Mouse (Mus musculus) lung, postnatal 10 days (tissue): ENCODE data around the gene Qsox2.

Experiments
- DNase-seq: peaks from one replicate; pipeline ENCODE4 v3.0.0; 2021

The Qsox2 gene

DNA sequence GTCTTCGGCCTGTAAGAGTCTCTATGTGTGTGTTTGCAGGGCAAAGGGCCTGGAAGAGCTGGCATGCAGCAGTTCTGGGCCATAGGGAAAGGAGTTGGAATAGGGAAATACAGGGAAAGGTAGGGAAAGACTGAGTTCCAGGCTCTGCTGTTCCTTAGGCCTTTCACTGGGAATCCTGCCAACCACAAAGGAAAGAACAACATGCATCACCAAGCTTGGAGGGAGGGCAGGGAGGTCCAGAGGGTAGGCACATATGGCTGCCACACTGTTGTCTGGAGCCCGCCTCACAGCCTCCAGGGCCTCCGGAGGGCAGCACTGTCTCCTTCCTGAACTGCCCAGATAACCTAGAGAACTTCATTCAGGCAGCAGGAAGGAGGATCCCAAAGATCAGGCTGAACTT, 13.4 kb downstream of the Qsox2 start:
- no peak for DNase-seq

DNA sequence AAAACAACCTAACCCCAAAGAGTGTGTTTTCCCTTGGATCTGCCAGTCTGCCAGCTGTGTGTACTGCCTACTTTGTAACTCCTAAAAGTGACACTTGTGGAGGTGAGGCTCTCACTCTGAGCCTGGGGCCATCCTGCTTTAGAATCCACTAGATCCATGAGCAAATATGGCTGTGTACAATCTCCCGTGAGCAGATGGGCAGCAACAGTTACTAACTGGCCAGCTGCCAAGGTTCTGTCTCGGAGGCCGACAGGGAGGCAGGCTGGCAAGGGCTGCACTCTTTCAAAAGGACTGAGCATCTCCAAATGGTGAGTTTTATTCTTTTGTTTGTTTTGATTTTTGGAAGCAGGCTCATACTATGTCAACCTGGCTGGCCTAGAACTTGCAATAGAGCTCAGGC, 22.8 kb downstream of the Qsox2 start:
- DNase-seq = no peak

DNA sequence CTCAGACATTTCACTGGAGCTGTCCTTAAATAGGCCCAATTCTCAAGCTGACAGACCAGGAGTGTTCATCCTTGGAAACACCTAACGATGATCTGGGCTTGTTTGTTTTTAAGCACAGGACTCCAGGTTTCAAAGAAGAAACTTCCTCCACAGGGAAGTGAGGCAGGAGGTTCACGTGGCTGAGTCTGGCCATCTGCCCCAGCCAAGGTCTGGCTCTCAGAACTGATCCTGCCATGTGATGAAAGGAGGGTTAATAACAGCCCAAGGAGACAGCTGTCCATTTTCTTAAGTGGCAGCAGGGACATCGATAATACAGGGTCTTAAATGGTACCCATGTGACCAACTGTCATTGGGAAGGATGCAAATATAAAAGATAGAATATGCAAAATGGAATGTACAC, 27.8 kb downstream of the Qsox2 start:
- no peak for DNase-seq

DNA sequence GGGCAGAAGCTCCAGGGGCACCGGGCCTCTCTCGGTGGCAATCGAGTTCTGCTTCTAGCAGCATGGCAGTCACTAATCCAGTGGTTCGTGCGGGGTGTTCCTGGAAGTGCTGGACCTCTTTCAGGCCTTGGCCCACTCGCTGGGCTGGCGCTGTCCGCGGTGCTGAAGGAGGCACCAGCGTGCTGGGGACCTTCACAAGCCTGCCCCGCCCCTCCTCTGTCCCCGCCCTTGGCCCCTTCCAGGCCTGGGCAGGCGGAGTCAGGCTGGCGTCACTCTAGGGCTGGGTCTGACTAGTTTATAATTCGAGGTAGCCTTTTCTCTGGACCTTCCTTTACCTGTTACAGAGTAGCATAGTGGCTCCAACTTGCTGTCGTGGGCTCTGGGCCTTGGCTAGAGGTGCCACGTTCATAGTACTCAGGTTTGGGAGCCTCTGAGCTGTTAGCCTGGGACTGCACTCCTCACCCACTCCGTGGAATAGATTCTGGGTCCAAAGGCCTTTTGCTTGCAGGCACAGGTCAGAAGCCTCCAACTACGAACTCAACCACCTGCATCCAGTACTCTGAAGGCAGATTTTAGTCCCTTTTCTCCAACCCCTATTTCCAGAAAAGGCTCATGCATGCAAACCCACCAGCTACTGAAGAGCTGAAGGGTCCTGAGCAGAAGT, 29.1 kb downstream of the Qsox2 start, which contains the start of gene Lhx3:
Gene Lhx3 (minus strand): TSS at position 164 of the 664 bp plus-strand sequence.
- peak; percentile 94 for DNase-seq

DNA sequence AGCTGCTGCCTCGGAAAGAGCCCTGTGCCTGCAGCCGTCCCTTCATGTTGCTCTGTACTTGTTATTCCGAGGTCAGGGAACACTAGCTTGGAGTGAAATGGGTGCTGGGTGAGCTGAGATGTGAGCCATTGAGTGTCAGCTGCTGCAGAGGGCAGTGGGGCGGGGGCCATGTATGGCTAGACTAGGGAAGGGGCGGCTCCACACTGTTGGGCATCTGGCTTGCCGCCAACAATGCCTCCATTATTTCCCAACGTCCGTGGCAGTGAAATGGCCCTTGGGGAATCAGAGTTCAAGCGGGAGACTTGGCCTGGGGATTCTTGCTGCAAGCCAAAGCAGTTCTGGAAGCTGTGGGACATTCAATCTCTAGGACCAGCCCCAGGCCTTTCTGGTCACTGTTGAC, 29.8 kb downstream of the Qsox2 start:
- DNase-seq = no peak

DNA sequence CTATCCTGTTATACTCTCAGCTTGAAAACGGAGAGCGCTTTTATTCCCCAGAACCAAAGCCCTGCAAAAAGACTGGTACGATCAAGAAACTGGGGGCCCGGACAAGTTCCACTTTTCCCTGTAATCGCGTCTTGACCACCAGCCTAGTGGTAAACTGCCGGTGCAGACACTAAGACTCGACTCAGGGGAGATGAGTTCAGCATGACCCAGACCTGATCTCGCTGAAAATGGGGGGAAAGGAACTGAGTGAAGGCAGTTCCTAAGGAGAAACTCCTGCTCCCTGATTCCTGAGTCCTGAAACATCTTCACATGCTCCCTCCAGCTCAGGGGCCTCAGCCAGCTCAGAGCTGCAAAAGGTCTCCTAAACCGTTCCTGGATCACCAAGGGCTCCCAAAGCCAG, 31.6 kb downstream of the Qsox2 start:
- DNase-seq = no peak

DNA sequence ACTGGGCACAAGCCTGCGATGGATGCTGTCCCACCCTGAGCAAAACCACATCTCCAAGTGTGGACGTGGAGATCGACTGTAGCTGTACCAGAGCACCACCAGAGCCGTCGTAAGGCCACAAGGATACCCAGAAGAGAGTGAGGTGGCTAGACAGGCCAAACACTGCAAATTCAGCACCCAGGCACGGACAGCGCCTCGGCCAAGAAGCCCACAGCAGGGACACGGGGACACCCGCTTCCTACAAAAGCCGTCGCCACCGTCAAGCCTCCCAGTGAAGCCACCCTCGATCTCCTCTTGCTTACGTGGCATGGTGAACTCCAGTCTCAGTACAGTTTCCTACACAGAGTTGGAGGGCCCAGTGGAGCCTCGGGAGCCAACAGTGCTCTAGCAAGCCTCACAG, 32.2 kb downstream of the Qsox2 start:
- peak; percentile 57 for DNase-seq

DNA sequence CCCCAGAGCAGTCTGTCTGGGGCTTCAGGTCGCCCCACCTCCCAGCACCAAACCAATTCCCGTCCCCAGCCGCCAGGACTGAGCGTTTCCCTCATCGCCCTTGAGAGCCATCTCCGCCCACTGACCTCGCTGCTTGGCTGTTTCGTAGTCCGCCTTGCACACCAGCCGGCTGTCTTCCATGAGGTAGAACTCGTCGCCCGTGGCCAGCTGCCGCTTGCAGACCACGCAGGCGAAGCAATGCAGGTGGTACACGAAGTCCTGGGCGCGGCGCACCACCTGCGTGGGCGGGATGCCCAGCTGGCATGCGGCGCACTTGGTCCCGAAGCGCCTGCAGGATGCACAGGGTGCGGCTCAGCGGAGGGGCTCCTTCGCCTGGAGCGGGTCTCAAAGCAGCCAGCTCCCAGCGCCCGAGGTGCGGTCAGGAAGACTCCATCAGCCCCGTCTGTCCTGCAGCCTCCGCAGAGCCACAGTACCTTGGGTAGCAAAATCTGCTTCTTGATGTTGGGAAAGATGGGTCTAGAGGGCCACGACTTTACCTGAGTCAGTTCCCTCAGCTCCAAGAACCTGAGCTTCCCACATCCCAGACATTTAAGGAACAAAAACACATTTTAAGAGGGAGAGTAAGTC, 34.4 kb downstream of the Qsox2 start:
- DNase-seq = no peak

DNA sequence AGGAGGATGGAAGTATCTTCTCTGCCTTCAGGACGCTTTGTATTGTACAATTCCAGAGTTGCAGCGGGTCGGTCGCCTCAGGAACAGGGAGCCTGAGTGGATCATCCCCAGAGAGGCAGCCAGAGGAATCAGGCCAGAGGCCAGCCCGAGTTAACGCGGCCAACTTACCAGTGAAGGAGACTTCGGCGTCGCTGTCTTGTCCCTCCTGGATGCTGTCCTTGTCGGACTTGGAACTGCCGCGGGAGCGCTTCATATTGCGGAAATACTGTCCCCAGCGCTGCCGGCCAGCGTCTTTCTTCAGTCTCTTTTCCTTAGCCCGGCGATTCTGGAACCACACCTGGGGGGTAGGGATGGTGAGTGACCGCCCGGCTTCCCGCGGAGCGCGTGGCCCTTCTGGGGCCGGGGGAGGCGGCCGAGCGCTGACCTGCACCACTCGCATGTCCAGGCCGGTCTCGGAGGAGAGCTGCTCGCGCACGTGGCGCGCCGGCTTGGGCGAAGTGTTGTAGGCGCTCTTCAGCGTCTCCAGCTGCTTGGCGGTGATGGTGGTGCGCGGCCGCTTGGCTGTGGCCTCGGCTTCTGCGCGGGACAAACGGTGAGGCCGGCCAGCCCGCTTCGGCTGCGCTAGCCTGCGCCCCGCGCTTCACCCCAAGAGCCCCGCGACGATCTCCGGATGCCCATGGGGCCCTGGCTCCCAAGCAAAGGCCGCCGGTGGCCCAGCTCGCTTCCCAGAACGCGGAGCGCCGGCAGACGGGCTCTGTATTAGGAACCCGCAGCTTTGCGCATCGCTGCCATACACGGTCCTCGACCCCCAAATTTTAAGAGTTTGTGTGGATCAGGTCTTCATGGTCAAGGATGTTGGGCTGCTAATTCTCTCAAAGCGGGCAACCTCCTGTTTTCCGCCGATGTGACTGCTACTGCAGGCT, 35.1 kb downstream of the Qsox2 start:
- DNase-seq = no peak

DNA sequence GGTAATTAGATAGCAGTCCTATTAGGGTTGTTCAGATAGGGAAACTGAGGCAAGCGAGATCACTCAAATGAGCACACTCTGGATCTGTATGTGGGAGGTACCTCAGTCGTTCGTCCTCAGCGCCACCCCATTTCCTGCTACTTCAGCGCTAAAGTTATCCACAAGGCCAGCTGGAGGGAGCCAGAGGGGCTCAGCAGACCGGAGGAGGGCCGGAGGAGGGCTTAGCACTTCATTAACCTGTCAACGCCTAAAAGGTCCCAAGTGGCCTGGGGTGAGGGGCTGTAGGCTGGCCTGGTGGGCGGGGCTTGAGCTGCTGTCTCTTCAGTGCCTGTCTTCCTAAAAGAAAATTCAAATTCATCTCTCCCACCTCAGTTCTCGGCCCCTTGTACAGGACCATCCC, 38.8 kb downstream of the Qsox2 start:
- DNase-seq = peak; percentile 79

DNA sequence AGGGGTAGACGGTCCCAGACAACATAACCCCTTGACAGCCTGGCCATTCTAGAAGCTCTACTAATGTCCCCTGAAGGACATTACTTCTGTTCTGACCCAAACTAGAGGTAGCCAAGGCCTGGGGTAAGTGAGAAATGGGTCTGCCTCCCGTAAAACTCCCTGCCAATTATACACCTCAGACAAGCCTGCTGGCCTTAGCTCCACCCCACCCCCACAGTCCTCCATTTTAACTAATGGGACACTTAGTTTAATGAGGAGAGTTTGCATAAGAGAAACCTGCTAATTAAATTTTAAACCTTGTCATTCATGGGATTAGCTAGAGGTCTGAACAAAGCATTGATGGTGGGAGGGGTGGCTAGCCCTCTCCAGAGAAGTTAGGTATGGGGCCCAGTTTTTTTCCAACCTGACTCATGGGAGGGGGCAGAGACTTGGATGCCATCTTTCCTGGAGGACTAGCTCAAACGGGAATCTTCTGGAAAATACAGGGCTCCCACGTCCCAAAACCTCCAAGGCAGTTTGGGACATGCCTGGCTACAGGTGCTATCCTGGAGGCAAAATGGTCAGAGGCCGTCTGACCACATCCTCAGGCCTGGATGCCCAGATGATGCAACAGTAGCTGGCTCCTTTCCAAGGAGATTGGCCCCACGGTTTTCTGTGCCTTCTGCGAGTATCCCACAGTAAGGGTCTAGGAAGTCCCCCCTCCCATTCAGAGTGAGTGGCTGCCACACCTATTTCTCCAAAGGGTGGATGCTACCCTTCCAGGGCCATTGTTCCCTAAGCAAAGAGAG, 42.6 kb downstream of the Qsox2 start:
- DNase-seq = no peak

DNA sequence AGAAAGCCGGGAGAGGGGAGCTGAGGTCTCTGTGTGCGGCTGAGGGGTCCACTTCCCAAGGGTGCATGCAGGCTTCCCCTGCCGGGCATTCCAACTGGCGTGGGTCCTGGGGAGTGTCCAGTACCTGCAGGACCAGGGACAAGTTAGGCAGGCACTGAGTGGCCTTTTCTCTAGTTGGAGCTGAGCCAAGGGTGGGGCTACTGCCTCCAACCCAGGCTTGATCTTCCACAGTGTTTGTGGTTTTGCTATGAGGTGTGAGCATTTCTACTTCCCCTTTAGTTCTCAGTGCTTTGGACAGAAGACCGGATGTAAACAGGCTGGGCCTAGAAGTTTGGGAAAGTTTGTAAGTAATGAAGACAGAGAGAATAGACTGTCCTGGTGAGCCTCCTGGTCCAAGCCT, 48.8 kb downstream of the Qsox2 start:
- peak; percentile 71 for DNase-seq

DNA sequence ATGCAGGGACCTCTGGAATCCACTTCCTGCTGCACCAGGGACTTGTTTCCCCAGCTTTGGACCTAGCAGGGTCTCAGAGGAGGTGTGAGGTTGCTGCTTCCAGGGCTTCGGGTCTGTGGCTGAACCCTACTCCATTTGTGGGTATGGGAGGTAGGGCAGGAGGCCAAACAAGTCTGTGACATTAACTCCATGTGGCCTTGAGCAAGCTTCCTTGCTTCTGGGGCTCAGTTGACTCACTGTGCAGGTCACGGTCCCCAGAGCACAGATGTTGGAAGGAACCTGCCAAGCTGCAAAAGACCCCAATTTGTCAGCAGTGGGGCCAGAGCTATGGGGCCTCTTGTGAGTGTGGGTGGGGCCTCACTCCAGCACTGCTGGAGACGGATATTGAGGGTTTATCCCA, 53.0 kb downstream of the Qsox2 start:
- no peak for DNase-seq

DNA sequence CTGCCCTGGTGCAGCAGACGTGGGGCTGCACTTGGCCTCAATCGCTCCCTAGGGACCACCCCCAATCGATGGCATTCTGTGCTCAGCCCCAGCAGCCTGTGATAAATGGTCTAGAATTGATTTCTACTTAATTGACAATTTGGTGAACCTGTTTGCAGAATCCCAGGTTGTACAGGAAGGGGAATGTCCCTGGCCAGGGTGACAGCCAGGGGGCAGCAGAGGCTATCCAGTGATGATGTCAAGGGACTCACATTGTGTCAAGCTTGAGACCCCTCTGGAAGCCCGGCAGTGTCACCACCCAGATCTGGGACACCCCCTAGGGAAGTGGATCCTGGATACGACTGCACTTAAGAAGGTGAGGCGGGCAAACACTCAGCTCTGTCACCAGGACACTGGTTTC, 54.7 kb downstream of the Qsox2 start:
- DNase-seq = peak; percentile 66

DNA sequence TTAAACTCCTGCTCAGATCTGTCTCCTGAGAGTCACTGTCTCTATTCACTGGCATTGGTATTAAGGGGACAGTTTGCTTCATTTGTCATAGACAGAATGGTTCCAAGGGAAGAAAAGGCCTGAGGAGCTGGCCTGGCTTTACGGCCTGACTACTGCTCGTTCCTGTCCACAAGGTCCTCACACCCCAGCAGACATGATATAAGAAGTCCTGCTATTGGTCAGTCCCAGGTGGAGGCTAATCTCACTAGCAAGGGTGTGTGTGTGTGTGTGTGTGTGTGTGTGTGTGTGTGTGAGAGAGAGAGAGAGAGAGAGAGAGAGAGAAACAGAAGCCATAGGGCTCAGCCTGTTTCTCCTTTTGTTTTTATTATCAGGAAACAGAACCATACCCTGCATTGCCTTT, 60.1 kb downstream of the Qsox2 start:
- DNase-seq = no peak

DNA sequence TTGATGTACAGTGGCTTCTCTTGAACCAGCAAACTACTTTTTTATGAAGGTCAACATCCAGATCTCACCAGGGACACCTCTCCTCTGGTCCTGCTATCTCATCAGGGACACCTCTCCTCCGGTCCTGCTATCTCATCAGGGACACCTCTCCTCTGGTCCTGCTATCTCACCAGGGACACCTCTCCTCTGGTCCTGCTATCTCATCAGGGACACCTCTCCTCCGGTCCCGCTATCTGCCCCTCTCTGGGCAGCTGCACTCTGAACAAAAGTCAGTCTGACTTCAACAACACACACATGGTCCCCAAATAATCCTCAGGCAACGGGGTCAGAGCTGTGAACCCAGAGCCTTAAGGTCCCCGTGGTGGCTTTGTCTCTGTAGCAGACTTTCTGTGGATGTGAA, 60.6 kb downstream of the Qsox2 start:
- DNase-seq = no peak

DNA sequence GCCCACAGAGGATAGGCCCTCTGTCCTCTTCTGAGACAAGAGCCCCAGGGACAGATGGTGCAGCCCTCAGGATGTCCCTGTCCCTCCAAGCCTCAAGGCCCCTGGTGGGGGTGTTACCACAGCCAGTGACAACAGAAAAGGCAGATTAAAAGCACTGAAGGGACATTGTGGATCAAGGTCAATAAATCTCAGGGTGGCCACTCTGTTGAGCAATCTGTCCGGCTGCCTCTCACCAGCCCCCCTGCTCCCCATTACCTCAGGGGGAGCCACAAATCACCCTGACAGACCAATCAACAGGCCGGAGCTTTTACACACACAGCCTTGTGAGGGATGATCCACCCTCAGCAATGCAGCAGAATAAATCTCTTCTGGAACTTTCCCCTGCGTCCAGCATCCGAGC, 62.1 kb downstream of the Qsox2 start:
- DNase-seq = no peak

DNA sequence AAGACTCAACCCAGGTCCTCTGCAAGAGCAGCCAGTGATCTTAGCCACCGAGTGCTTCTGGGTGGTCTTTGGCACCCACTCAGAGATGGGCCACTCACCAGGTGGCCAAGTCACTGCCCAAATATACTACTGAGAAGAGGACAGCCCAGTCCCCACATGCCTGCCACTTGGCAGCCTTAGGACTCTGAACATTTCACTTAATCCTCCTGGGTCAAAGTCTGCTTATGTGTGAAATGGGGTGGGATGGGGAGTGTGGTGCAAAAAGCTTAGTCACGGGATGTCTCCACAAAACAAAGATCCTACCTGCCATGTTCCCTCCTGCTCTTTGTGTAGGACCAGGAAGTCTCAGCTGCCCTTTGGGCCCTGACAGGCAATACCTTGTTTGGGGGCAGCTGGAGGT, 65.2 kb downstream of the Qsox2 start:
- DNase-seq = no peak

DNA sequence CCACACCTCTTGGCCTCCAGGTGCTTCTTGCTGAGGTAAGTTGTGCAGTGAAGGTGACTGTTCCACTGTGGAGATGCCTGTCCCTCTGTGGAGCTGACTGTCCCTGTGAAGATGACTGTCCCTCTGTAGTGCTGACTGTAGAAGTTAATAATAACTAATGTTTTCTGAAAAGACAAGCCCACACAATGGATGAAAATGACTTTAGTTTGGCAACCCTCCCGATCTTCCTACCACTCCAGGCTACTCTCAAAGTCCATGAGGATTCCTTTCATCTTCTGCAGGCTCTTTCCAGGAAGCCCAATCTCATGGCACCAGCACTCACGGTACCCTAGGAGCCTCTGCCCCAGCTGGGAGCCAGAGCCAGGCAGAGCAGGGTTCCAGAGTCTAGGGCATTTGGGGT, 66.9 kb downstream of the Qsox2 start:
- no peak for DNase-seq

DNA sequence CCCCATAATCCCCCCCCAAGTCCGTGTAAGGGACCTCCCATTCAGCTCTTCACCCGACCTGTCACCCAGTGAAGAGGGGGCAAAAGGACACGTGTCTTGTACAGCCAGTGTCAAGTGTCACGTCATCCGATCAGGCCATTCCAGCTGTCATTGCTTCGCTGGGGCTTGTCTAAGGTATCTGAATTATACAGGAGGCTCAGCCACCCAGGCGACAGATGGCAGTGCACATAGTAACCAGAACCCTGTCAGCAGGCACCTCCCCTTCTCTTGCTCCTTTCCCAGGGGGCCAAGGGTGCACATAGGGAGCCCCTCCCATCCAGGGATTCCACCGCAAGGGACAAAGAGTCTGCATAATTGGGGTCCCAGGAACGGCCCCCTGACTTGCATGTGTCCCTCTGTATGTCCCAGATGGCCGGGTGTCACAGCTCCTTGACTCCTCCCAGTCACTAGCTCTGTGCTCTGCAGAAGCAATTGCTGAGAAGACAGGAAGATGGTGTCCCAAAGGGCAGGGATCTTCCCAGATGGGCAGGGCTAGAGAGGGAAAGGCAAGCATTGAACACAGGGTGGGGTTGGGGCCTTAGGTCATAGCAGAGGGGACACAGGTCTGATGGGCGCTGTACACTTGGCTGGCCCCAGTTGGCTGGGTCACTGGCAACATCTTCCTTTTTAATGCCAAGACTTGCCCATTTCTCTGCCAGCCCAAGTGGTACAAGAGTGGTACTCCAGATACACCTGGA, 68.3 kb downstream of the Qsox2 start:
- DNase-seq = no peak

DNA sequence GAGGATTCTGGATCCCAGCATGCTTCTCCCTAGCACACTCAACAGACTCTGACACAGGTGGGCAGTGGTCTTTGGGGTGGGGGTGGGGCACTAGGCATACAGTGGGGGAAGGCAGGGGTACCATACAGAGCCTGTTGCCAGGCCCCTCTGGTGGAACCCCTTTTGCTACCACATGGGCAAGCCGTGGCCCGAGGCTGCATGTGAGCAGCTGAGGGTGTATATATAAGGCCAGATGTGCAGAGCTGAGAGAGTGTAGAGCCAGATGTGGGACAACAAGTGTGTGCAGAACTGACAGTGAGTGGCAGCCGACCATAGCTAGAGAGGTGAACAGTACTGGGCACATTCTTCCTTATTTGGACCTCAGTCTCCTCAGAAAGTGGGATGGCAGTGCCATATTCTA, 70.4 kb downstream of the Qsox2 start:
- no peak for DNase-seq
